Mouse (Mus musculus) kidney, adult 2 months (tissue): ENCODE data around the gene Rwdd3.

Source experiments
- CTCF ChIP-seq: fragments of 200-500 bp; conservative IDR thresholded peaks from 2 replicates; pipeline ENCODE4 v1.5.1; 2011; ENCODE audit warnings: low read depth, mild to moderate bottlenecking, control low read depth, low read length, moderate library complexity, mixed read lengths; ENCODE audit not compliant: insufficient read depth, insufficient read length
- POLR2A ChIP-seq: fragments of 200-500 bp; IDR thresholded peaks from one replicate; pipeline ENCODE4 v1.6.1; 2011; ENCODE audit warnings: low read depth, low read length, control low read depth

DNA sequence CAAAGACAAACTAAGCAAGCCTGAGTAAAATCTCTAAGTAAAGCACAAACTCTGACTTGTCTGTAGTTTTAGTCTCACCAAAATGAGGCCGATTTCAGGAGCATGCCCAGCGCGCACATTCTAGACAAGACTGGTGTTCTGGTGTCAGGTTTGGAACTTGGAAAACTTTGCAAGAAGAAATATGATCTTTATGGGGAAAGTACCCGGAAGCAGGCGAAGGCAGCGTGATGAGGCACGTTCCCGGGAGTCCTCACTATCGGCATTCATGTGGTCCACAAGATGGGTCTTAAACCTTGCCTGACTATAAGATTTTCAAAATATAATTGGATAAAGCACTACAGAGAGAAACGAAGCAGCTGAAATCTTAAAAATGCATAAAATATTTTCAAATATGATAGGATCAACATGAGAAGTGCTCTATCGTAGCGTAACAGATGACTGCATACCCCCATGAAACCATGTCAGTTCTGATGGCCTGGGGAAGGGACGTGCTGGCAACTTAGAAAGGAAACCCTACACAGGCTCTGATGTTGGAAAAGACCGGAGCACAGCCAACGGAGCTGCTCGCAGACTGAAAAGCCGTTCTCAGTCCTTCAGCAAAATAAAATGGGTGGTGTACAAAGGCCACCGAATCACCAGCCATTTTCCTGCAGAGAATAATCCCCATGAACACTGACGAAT, 34.8 kb upstream of the Rwdd3 start:
- TF ChIP-seq CTCF (no peak), POLR2A (no peak)
